Mouse (Mus musculus): ENCODE data around the gene Snrnp25.

The Snrnp25 gene

GRCm38 (mm10) chr11:32224468-32225139 lies 19.4 kb downstream of the Snrnp25 start:
- no peak for DNase-seq (ENCODE audit: low read depth)

DNA sequence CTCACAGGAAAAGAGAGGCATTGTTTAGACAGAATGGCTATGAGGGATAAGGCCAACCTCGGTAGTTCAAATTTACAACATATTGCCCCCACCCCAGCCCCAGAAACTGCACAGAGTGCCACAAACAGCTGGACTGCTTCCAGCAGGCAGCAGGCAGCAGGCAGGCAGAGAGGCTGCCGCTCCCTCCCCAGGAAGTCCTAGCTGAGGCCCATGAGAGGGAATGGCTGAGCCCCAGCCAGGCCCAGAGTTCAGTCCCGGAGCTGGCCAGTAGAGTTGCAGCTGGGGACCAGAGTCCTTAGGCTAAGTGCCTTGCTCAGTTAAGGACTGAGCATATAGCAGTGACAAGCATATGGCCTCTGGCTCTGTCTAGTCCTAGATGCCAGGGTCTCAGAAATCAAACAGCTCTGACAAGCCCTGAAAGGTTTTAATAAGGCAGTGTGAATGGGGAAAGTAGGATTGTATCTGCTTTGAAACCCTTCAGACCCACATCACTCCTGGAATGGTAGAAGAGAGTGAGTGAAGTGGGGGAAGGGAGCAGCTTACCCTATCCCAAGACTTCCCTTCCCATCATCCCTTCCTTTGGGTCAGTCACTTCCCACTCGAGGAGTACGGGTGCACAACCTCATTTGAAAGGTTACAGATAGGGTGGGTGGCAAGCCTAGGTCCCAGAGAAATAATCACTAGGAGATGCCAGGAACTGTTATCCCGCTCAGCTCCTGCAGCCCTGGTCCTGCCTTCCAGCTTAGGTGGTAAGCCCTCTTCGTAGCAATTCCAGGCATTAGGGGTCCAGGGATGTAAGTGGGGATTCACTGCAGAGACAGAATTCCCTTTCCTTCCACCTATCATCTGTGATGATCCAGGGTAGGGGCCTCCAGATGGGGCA lies 20.2 kb downstream of the Snrnp25 start:
- DNase-seq (ENCODE audit: low read depth) = no peak

DNA sequence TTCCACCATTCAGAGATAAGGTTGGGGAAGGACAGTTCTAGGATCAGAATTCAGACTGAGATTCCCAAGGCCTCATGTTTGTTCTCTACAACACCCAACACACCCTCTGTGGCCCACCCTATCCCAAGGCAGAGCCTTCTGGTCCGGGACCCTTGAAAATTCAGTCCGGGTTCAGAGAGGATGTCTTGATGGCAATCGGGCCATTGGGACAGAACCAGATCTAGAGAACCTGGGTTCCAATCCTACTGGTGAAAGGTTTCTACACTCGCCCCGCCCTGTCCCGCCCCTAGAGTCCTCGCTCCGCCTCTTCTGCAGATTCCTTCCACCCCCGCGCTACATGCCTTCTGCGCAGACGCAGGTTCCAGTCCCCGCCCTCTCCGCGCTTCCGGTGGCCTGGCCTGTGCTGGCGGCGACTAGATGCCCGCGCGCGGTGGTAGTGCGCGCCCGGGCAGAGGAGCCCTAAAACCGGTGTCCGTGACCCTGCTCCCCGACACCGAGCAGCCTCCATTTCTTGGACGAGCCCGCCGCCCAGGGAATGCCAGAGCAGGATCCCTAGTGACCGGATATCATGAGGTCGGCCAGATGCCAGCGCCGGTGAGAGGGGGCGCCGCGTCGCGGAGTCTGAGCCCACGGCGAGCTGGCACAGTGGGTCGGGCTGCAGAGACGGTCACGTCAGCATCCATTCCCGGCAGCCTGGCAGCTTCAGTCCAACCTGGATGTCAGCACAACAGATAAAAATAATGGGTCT lies 21.1 kb downstream of the Snrnp25 start, which contains the start of gene Mpg:
Mpg (plus strand) TSS at position 382 of the 748 bp plus-strand sequence.
- DNase-seq (ENCODE audit: low read depth) = no peak

- DNase-seq (ENCODE audit: low read depth) = no peak
Observed at GRCm38 (mm10) chr11:32227041-32227440, 21.8 kb downstream of the Snrnp25 start.

DNA sequence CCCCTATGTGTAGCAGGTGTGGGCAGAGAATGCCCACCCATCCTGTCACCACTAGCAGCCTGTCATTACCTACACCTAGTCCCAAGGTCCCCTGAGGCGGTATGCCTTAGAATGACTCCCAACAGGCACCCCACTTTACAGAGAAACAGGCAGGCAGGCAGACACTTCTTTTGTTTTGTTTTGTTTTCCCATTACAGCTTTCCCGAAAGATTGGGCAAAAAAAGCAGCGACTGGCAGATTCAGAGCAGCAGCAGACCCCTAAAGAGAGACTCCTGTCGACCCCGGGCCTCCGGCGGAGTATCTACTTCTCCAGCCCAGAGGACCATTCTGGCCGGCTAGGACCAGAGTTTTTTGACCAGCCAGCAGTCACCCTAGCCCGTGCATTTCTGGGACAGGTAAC lies 22.3 kb downstream of the Snrnp25 start:
- no peak for DNase-seq (ENCODE audit: low read depth)

DNA sequence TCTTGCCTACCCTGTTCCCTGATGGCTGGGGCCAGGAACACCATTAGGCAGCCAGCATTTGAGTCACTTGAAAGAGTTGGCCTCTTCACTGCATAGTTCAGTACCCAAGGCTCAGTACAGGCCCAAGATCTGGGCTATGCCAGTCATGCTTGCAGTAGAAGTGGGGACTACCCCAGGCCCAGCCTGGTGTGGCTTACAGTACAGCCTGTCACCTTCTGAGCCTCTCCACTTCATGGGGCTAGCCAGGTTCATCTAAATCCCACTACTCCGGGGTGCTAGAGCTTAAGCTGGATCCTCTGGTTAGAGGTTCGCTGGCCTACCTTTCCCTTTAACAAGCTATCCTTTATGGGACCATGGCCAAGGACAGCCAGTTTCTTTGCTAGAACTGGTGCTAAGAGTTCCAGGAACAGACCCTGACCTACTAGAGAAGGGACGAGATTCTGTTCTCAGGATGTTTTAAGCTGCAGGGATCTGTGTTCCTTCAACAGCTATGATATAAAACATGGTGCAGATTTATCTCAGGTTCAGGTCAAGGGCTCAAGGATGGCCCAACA lies 23.2 kb downstream of the Snrnp25 start:
- DNase-seq (ENCODE audit: low read depth) = no peak

- no peak for DNase-seq (ENCODE audit: low read depth)
Observed at GRCm38 (mm10) chr11:32230220-32230619, 25.0 kb downstream of the Snrnp25 start.

GRCm38 (mm10) chr11:32231125-32231524 lies 25.9 kb downstream of the Snrnp25 start:
- DNase-seq (ENCODE audit: low read depth) = no peak

- no peak for DNase-seq (ENCODE audit: low read depth)
Observed at GRCm38 (mm10) chr11:32232848-32233247, 27.6 kb downstream of the Snrnp25 start.

DNA sequence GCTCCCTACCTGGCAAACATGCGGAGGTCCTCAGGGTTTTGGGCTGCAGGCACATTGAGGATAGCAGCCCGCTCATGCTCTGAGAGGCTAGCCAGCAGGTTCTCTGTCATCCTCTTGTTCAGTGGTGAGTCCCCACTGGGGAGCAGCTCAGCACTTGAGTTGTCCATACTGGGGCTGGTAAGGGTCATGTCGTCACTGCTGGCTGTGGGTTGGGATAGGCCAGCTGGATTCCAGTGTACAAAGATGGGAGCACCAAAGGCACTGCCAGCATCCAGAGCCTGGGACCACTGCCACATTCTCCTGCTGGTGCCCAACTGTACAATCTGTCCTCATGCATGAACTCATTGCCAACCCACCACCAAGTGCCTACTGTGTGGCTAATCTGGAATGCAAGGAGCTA lies 28.7 kb downstream of the Snrnp25 start:
- no peak for DNase-seq (ENCODE audit: low read depth)

DNA sequence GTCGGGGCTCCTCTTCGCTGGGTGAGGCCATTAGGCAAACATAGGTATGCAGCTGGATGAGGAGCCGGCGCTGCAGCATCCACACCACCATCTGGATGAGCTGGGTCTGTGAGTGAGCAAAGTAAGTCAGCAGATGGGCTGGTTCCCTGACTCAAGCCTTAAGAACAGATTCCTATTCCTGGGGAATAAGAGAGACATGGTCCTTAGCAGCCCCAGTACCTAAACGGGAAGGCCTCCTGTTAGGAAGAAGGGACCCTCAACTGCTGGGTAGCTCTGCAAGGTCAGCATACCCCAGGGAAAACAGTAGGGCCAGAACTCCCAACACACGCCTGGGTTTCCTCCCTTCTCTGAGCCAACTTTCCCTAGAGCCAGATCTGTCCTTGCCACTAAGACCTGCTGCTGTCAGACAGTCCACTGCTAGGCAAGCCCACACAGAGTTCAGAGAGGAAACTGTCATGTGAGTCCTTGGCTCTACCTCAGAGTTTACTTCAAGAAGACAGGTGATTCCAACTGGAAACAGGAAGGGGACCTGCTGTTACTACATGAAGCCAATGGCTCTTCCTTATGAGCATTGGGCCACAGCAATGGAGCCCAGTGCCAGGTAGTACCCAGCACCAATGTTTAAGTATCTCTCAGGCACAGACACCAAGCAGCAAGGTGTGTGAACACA lies 29.7 kb downstream of the Snrnp25 start:
- no peak for DNase-seq (ENCODE audit: low read depth)

DNA sequence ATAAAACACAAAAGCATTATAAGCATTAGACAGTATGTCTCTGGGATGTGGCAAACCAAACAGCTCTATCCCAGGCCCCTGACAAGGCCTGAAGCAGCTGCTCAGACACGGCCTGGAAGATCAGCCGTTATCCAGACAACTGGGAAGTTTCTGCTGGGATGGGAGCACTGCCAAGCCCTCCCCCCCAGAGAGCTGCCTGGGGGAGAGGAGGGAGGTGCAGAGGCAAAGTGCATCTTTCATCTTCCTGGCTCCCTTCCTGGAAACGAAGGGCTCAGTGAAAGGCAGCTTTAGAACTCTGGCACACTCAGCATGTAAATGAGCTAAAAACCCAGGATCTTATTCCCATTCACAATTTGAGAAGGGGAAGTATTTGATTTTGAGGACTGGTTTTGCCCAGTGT lies 30.4 kb downstream of the Snrnp25 start:
- DNase-seq (ENCODE audit: low read depth) = no peak

DNA sequence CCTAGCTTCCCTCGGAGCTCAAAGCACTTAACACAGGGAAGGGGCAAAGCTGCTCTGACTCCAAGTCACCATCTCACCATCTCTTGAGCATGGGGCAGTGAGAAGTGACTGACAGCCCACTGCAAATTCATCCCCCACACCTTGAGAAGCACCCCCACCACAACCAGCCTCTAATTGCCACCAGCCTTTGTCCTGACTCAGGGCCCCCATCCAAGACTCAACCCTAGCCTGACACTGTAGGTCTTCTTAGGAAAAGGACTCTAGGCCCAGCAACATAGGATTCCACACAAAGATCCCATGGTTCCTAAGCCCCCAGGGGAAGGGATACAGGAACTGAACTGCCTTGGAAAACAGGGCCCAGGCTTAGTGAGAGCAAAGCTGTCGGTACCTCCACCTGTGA lies 30.9 kb downstream of the Snrnp25 start:
- DNase-seq (ENCODE audit: low read depth) = no peak

DNA sequence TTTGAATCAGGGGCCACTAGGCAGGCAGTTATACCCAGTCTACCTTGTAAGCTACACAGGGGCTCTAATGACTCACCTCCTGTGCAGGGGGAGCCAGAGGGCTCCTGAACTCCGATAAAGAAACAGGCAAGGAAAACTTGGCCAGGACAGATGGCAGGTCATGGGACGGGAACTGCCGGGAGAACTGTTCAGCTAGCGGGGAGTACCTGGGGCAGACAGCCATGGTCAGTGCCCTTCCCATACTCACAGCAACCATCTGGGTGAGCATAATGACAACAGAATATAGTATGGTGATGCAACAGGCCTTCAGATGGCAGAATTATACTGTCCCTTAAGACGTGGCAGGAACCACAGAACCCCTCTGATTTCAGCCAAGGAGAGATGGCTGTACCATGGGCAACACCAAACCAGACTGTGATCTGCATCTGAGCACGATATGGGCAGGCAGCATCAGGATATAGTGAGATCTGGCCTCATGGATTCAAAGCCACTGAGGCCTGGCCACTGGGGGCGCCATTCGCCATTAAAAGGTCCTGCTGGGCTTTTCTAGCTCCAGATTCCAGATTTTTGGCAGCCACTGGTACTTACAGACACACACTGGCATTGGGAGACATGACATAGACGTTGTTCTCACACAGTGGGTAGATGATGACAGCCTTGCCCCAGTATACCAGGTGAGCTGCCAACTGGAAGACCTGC lies 31.6 kb downstream of the Snrnp25 start:
- no peak for DNase-seq (ENCODE audit: low read depth)

GRCm38 (mm10) chr11:32237411-32237795 lies 32.2 kb downstream of the Snrnp25 start:
- no peak for DNase-seq (ENCODE audit: low read depth)

- no peak for DNase-seq (ENCODE audit: low read depth)
Observed at GRCm38 (mm10) chr11:32238093-32238860, 33.1 kb downstream of the Snrnp25 start.

DNA sequence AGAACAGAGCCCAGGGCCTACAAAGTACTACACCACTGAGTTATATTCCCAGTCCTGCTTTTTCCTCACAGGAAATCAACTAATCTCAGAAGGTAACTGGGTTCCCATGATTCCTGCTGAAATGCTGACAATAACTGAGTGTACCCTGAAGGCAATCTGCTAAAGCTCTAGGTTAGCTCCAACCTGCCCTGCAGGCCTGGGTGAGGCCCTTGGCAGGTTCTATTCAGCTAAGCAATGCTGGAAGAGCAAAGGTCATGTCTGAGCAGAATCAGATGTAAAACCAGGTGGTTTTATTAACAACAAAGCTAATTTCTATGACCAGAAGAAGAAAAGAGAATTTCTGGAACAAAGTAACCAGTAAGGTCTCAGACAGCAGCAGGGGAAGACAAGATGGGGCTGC lies 36.2 kb downstream of the Snrnp25 start:
- DNase-seq (ENCODE audit: low read depth) = no peak

- no peak for DNase-seq (ENCODE audit: low read depth)
Observed at GRCm38 (mm10) chr11:32242209-32242608, 37.0 kb downstream of the Snrnp25 start.

DNA sequence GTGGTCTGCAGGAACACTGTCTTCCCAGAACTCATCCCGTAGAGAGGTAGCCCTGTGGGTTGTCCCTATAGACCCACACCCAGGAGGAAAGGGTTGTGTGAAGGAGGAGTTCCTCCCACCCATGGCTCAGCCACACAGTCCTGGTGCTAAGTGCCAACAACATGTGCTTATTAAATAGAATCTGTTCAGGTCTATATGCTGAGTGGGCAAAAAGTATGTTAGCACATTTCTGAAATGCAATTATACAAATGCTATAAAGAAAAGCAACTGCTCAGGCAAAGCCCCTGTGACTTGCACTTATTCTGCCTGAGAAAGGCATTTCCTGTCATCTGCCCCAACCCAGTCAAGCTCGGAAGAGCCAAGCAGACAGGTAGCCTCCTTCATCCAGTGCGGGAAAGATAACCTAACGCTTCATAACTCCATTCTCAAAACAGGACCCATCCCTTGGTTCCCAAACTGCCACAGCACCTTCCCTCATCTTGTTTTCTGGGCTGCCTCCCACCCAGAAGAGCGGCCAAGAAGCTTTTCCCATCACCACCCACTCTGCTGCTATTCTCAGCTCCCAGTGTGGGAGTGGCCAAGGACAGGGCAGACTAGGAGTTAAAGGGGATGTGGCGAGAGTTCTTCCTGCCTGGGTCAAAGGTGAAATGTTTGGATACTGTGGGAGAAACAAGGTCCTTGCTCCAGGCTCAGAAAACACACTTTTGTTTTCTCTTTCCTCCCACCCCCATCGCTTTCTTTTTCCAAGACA lies 38.2 kb downstream of the Snrnp25 start:
- DNase-seq (ENCODE audit: low read depth) = no peak

- DNase-seq (ENCODE audit: low read depth) = no peak
Observed at GRCm38 (mm10) chr11:32244064-32244463, 38.8 kb downstream of the Snrnp25 start.

All from c-Kit-positive CD71-negative TER-119-negative erythroid progenitor cells, embryonic 14.5 days (primary cell).